Mouse (Mus musculus): ENCODE results near the gene Ubr3.
A peak's percentile ranks its signal among the peaks of the same experiment; 100 is the strongest.

GRCm38 (mm10) chr2:69955635-69956034 is 58.6 kb downstream of the Ubr3 start:
- TF ChIP-seq CTCF (conservative IDR thresholded peaks at IDR 0.05; ENCODE audit: low read length) (peak; percentile 88), POU5F1 (IDR thresholded peaks at IDR 0.05; ENCODE audit: borderline replicate concordance, low read length) (no peak), NANOG (IDR thresholded peaks at IDR 0.05; ENCODE audit: borderline replicate concordance, low read length) (no peak)
